Mouse (Mus musculus) midbrain, postnatal 0 days (tissue): ENCODE results near the gene Hyls1. TPM values are rescaled to one million over a fixed set of nuclear protein-coding genes. Genes with fewer than 3 reads are reported as not detected.
"Not testable (repeated sequence)": the region's sequence is repeated elsewhere in the genome, so short reads cannot be mapped to it uniquely, and the experiment has no call there.

Experiments
- ATAC-seq: fragments of 200-750 bp; cut with Nextera tagmentation; 2 replicates; pipeline ENCODE4 v1.8.0; 2017; ENCODE audit warnings: moderate number of reproducible peaks, mild to moderate bottlenecking, moderate TSS enrichment, moderate library complexity; ENCODE audit not compliant: low FRiP score
- DNase-seq: peaks from one replicate; pipeline ENCODE4 v3.0.0-alpha.2; 2015; ENCODE audit warnings: low spot score
- H3K27ac ChIP-seq: fragments of 300-500 bp; sonication (generic); 2 replicates; pipeline ENCODE4 v1.5.1; 2014; ENCODE audit warnings: low read depth, mild to moderate bottlenecking, low read length, mixed read lengths
- H3K27me3 ChIP-seq: fragments of 300-500 bp; sonication (generic); 2 replicates; pipeline ENCODE4 v1.6.1; 2014; ENCODE audit warnings: low read length, control low read depth, mixed read lengths; ENCODE audit not compliant: insufficient read depth
- H3K36me3 ChIP-seq: fragments of 300-500 bp; sonication (generic); 2 replicates; pipeline ENCODE4 v1.6.1; 2014; ENCODE audit warnings: low read length, control low read depth, mixed read lengths; ENCODE audit not compliant: insufficient read depth
- H3K4me1 ChIP-seq: fragments of 300-500 bp; sonication (generic); 2 replicates; pipeline ENCODE4 v1.6.1; 2014; ENCODE audit warnings: mild to moderate bottlenecking, control low read depth, antibody characterized with exemption, low read length, mixed read lengths; ENCODE audit not compliant: insufficient read depth
- H3K4me2 ChIP-seq: fragments of 300-500 bp; sonication (generic); 2 replicates; pipeline ENCODE4 v1.6.1; 2014; ENCODE audit warnings: low read depth, mild to moderate bottlenecking, low read length, mixed read lengths; ENCODE audit not compliant: poor library complexity, severe bottlenecking
- H3K4me3 ChIP-seq: fragments of 300-500 bp; sonication (generic); 2 replicates; pipeline ENCODE4 v1.5.1; 2014; ENCODE audit warnings: low read depth, mild to moderate bottlenecking, low read length, moderate library complexity
- H3K9ac ChIP-seq: fragments of 300-500 bp; sonication (generic); replicated peaks from 2 replicates; pipeline ENCODE4 v1.6.1; 2014; ENCODE audit warnings: mild to moderate bottlenecking, low read length, moderate library complexity, mixed read lengths; ENCODE audit not compliant: poor library complexity, severe bottlenecking
- H3K9me3 ChIP-seq: fragments of 300-500 bp; sonication (generic); 2 replicates; pipeline ENCODE4 v1.6.1; 2016; ENCODE audit warnings: low read length, control low read depth
- CTCF ChIP-seq: IDR thresholded peaks from 2 replicates; pipeline ENCODE4 v1.5.1; 2016; ENCODE audit warnings: antibody characterized with exemption, mild to moderate bottlenecking
- WGBS: fragments of 180-500 bp; shearing (Covaris S2); extraction: QIAGEN DNeasy Blood & Tissue Kit; methylation state at CpG from one replicate; pipeline ENCODE4 v1.1.7; 2014; 5-methylcytosine and 5-hydroxymethylcytosine counted together
- polyA plus RNA-seq: library from polyadenylated mRNA; unstranded; fragments of >200 nt; fragmentation: Nextera tagmentation; extraction: Ambion mirVana; gene quantifications from 2 replicates; pipeline ENCODE4 v1.2.1, GENCODE M21; 2015
- total RNA-seq: library from RNA; depleted of rRNA; stranded (reverse); fragments of >200 nt; gene quantifications from 2 replicates; pipeline ENCODE4 v1.2.3, GENCODE M21; 2014; rRNA removed

Gene Hyls1
- total RNA-seq (7.9 and 8.9 TPM in 2 replicates), polyA plus RNA-seq (9.2 and 10.7 TPM in 2 replicates)

DNA sequence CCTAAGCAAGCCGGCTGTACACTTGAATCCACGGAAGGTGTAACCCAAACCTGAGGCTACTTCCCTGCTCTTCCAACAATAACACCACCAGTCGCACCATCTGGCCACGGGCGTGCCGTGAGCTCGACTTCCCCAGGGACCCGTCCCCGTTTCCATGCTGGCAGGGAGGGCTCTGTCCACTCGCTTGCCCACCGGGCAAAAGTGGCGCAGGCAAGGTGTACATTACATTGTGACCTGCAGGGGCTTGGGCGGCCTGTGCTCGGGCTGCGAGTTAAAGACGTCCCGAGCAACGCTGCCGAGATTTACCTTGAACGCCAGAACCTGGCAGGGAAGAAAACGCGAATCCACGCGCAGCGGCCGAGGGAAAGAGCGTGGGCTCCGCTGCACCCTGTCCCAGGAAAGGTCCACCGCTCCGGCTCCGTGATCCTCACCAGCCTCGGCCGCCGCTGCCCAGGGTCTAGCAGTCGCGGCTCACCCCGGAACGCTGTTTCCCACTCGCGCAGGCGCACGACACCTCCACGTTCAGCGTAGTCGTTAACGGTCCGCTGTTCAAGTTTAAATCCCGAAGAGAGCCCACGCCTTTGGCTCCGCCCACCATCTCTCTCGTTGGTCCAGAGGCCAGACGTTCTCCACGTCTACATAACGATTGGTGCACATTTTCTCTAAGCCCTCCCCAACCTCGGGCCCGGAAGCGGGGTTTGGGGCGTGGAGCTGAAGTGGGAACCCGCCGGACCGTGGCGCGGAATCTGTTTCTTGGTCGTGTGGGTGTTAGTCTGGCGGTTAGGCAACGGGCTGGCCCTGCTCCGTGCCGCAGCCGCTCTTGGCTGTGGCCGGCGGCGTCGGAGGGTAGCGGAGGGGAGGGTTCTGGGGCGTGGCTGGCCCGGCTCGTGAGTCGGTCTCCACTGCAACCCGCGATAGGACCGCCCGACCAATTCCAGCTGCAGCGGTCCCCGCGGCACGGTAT is at the start of gene Hyls1, which contains the start of gene Pate2:
Gene Hyls1, minus strand, starts transcription at position 828 of the 964 bp plus-strand sequence.
Gene Pate2, plus strand, starts transcription at position 714 of the 964 bp plus-strand sequence.
- H3K27me3 ChIP-seq: no peaks in the 10 kb centered on the region
- H3K4me1 ChIP-seq: no peaks in the 10 kb centered on the region
- peak; percentile 58 for TF ChIP-seq CTCF
- H3K9me3 ChIP-seq: no peaks in the 10 kb centered on the region
- peak within 1 kb of the TSS; percentile 80 for H3K27ac ChIP-seq
- H3K36me3 ChIP-seq: peaks cover 16% of the 10 kb centered on the region
- peak within 1 kb of the TSS; percentile 68 for H3K9ac ChIP-seq
- WGBS: under 1% methylated on average over 86 of the region's 86 CpGs
- H3K4me2 ChIP-seq: peak within 1 kb of the TSS; percentile 85
- ATAC-seq (peak; percentile 97), DNase-seq (peak; percentile 99)
- peak within 1 kb of the TSS; percentile 74 for H3K4me3 ChIP-seq

DNA sequence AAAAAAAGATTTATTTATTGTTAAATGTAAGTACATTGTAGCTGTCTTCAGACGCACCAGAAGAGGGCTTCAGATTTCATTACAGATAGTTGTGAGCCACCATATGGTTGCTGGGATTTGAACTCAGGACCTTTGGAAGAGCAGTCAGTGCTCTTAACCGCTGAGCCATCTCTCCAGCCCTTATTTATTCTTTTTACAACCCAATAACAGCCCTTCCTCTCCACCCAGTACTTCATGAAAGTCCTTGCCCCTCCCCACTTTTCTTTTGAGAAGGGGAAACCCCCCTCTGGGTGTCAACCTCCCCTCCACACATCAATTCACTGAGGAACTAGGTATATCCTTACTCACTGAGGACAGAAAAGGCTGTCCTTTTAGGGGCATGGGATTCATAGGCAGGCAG is 46.6 kb upstream of the Hyls1 start:
- not testable (repeated sequence) for H3K4me2 ChIP-seq, H3K4me1 ChIP-seq, H3K4me3 ChIP-seq, DNase-seq, H3K36me3 ChIP-seq, H3K27ac ChIP-seq, H3K9ac ChIP-seq, H3K9me3 ChIP-seq, H3K27me3 ChIP-seq, ATAC-seq
- WGBS: 69% methylated on average over 2 of the region's 2 CpGs

- DNase-seq: no peak
- WGBS: 27% methylated on average over 2 of the region's 2 CpGs
These were observed 43.8 kb upstream of the Hyls1 start for GRCm38 (mm10) chr9:35614005-35614404.

DNA sequence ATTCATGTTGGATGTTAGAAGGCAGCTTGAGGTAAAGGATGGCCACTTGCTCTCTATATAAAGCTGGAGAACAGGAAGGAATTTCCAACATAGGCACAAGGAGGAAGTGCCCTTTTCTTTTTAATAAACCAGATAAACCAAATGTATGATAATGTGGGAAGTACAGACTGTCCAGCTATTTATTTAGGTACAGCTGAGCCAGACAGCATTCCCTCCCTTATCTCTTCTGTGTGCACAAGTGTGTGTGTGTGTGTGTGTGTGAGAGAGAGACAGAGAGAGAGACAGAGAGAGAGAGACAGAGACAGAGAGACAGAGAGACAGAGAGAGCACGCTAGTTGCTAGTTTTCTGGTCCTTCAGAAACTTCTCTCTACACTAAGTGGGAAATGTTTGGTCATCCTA is 41.6 kb upstream of the Hyls1 start, which contains the start of gene Pate4:
Gene Pate4, minus strand, starts transcription at position 101 of the 400 bp plus-strand sequence.
- ATAC-seq: no peak
- H3K4me2 ChIP-seq: no peak within 1 kb of the TSS
- no peaks in the 10 kb centered on the region for H3K4me1 ChIP-seq
- no peak within 1 kb of the TSS for H3K27ac ChIP-seq
- no peak for DNase-seq
- H3K9ac ChIP-seq: no peak within 1 kb of the TSS
- H3K4me3 ChIP-seq: no peak within 1 kb of the TSS
- TF ChIP-seq CTCF: no peak
- H3K36me3 ChIP-seq: no peaks in the 10 kb centered on the region
- H3K9me3 ChIP-seq: no peaks in the 10 kb centered on the region
- no peaks in the 10 kb centered on the region for H3K27me3 ChIP-seq
- 82% methylated on average over 1 of the region's 1 CpGs for WGBS

More at GRCm38 (mm10) chr9:35614005-35614404, 43.8 kb upstream of the Hyls1 start:
- H3K4me2 ChIP-seq: no peak overlapping the region
- TF ChIP-seq CTCF: peak; percentile 54
- no peak for ATAC-seq
- H3K9ac ChIP-seq: no peak overlapping the region
- no peak overlapping the region for H3K27ac ChIP-seq
- H3K9me3 ChIP-seq: no peaks in the 10 kb centered on the region
- H3K4me3 ChIP-seq: no peak overlapping the region
- no peaks in the 10 kb centered on the region for H3K36me3 ChIP-seq
- H3K27me3 ChIP-seq: no peaks in the 10 kb centered on the region
- H3K4me1 ChIP-seq: no peaks in the 10 kb centered on the region

DNA sequence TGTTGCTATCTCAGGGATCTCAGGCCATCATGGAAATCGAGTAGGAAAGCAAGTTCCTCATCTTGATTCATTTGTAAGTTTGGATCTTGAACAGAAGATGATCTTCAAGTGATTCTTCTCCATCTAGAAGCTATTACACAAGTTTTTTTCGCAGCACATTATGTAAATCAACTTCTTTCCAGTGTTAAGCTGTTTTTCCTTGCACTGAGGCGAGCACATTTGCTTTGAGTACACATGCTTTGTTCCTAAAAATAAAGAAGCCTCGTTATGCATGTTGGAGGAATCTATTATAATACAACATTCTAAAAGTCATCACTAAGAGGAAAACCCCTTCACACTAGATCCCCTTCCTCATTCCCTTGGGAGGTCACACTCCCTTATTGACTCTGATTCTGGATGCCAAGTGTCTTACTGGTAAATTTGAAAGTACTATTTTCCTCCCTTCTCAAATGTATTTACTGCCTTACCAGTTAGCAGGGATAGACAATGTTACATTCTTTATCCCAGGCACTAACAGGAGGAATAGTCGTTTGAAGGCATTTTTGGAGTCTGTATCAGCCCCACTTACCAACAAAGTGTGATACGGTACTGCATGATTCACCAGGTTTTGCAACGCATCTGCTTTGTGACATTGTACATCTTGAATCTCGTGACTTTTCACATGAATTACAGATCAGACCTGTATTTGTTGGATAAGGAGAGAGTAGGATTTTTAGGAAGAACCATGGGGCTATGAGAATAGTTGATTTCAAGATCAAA is 37.6 kb upstream of the Hyls1 start:
- no peak for TF ChIP-seq CTCF
- Histone ChIP-seq H3K27me3 (no peaks in the 10 kb centered on the region), H3K4me3 (no peak overlapping the region), H3K36me3 (no peaks in the 10 kb centered on the region), H3K9ac (no peak overlapping the region), H3K27ac (no peak overlapping the region), H3K9me3 (no peaks in the 10 kb centered on the region), H3K4me1 (no peaks in the 10 kb centered on the region), H3K4me2 (no peak overlapping the region)
- ATAC-seq (no peak), DNase-seq (no peak)
- 64% methylated on average over 8 of the region's 8 CpGs for WGBS
